Mouse (Mus musculus) CH12.LX (cell line): ENCODE data around the gene Rhox2g. TPM values are rescaled to one million over a fixed set of nuclear protein-coding genes. Genes with fewer than 3 reads are reported as not detected.
"Not testable (repeated sequence)": the region's sequence is repeated elsewhere in the genome, so short reads cannot be mapped to it uniquely, and the experiment has no call there.

Experiments used
- DNase-seq: peaks from one replicate; pipeline ENCODE4 v3.0.0-alpha.2; 2013; ENCODE audit errors: extremely low read depth
- H3K27ac ChIP-seq: 2 replicates; pipeline ENCODE4 v1.5.1; 2012; ENCODE audit warnings: low read depth, mild to moderate bottlenecking, control low read depth, moderate library complexity; ENCODE audit not compliant: insufficient read depth
- H3K27me3 ChIP-seq: replicated peaks from 2 replicates; pipeline ENCODE3; 2012; ENCODE audit warnings: inconsistent platforms
- H3K36me3 ChIP-seq, 2 experiments: replicated peaks in 1 of 2; 2 replicates each; pipeline versions ENCODE3 to v1.6.1; 2012; ENCODE audit warnings: inconsistent platforms in 1 of 2, low read length in 1 of 2, mild to moderate bottlenecking in 1 of 2, mixed read lengths in 1 of 2, moderate library complexity in 1 of 2; ENCODE audit not compliant: control insufficient read depth in 1 of 2, insufficient read depth in 1 of 2
- H3K4me1 ChIP-seq, 2 experiments: 2 replicates each; pipeline ENCODE4 v1.6.1; 2012; ENCODE audit warnings: inconsistent platforms in 1 of 2, moderate library complexity in 1 of 2; ENCODE audit not compliant: insufficient read depth in 2 of 2, control insufficient read depth in 1 of 2
- H3K4me2 ChIP-seq: 2 replicates; pipeline ENCODE4 v1.6.1; 2012; ENCODE audit warnings: low read depth, mild to moderate bottlenecking, control low read depth; ENCODE audit not compliant: poor library complexity, insufficient read depth, severe bottlenecking
- H3K4me3 ChIP-seq, 3 experiments: fragments of 150-350 bp in 1 of 3; sonication (generic) in 1 of 3; replicated peaks in 1 of 3; 2 replicates each; pipeline versions ENCODE3 to v1.5.1; 2011 to 2012; ENCODE audit warnings: low read depth in 2 of 3, low read length in 2 of 3, mild to moderate bottlenecking in 2 of 3, moderate library complexity in 2 of 3, control low read depth in 1 of 3, improper control_type of control experiment in 1 of 3, inconsistent platforms in 1 of 3, mixed read lengths in 1 of 3; ENCODE audit not compliant: poor library complexity in 1 of 3
- H3K79me2 ChIP-seq: replicated peaks from 2 replicates; pipeline ENCODE4 v1.6.1; 2012; ENCODE audit warnings: mild to moderate bottlenecking, moderate library complexity; ENCODE audit not compliant: control insufficient read depth, poor library complexity, insufficient read depth, severe bottlenecking; ENCODE audit errors: extremely low read depth
- H3K9ac ChIP-seq: 2 replicates; pipeline ENCODE4 v1.6.1; 2012; ENCODE audit warnings: low read depth, mild to moderate bottlenecking, control low read depth, moderate library complexity; ENCODE audit not compliant: insufficient read depth
- H3K9me3 ChIP-seq: replicated peaks from 2 replicates; pipeline ENCODE3; 2012; ENCODE audit warnings: low read length, inconsistent platforms, mixed read lengths
- dilution Hi-C: fragments of 300-500 bp; cut with MboI; formaldehyde crosslinking; loops from 2 replicates; pipeline ENCODE4 v1.14.3; 2020; ENCODE audit warnings: low sequenced_read_pairs; ENCODE audit not compliant: extremely low pct_unique_long_range_greater_than_20kb, extremely low pct_ligation_motif_present
- in situ Hi-C: fragments of 300-500 bp; cut with MboI; formaldehyde crosslinking; loops from 3 replicates; pipeline ENCODE4 v1.14.3; 2019; ENCODE audit warnings: low sequenced_read_pairs, low pct_ligation_motif_present, low pct_unique_long_range_greater_than_20kb, mixed read lengths
- polyA plus RNA-seq: library from polyadenylated mRNA; unstranded; fragments of >175 nt; gene quantifications from 2 replicates; pipeline ENCODE4 v1.2.1, GENCODE M21; 2012; ENCODE audit warnings: low read depth; ENCODE audit not compliant: insufficient read length
- total RNA-seq, 2 experiments: library from RNA; depleted of rRNA; stranded (reverse); fragments of 300-350 nt in 1 of 2; fragments of >200 nt in 1 of 2; gene quantifications; 2 replicates each; pipeline ENCODE4 v1.2.3; 2012 to 2014

The Rhox2g gene
- total and polyA plus RNA-seq, 3 experiments: 0.84 TPM; not detected in 2

DNA sequence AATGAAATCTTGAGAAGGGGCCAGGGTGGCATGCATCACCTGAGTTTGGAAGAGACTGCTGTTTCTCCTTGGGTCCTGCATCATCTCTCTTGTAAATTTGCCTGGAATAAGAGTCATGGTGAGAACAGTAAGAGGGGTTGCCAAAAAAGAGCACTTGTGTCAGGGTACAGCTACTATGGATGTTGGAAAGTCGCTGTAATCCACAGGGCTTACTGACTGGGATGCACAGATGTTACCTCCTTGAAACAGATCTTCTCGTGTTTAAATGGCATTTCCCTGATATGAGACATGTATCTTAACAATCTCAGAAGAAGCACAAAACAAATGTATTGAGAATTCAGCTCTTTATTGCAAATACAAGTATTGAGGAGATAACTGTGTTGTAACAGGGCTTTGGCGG lies 25.4 kb upstream of the Rhox2g start, which contains the start of gene Rhox3h:
Rhox3h (minus strand) TSS at position 101 of the 400 bp plus-strand sequence.
- dilution Hi-C loops, in situ Hi-C loops, H3K79me2 ChIP-seq, H3K27ac ChIP-seq, DNase-seq, H3K9me3 ChIP-seq, H3K9ac ChIP-seq, H3K4me3 ChIP-seq, H3K4me1 ChIP-seq, H3K36me3 ChIP-seq, H3K4me2 ChIP-seq, H3K27me3 ChIP-seq: not testable (repeated sequence)

DNA sequence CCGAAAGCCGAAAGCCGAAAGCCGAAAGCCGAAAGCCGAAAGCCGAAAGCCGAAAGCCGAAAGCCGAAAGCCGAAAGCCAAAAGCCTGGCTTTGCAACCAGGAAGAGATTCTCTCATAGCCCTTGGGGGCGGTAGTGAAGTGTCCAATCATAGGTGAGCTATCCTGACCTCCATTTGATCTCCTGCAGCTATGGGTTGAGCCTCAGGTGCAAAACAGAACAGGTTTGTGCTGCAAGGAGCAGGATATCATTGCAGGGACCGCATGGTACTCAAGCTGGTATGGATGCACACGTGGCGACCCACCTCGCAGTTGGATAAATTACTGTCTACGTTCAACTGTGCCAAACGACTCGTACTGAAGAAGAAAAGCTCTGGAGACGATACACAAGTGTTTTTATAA lies 8.0 kb upstream of the Rhox2g start, which contains the start of gene Rhox4g:
Rhox4g (minus strand) TSS at position 101 of the 400 bp plus-strand sequence.
- in situ Hi-C loops, H3K9me3 ChIP-seq, H3K9ac ChIP-seq, H3K27ac ChIP-seq, H3K79me2 ChIP-seq, H3K4me3 ChIP-seq, dilution Hi-C loops, H3K4me2 ChIP-seq, H3K36me3 ChIP-seq, H3K27me3 ChIP-seq, H3K4me1 ChIP-seq, DNase-seq: not testable (repeated sequence)

DNA sequence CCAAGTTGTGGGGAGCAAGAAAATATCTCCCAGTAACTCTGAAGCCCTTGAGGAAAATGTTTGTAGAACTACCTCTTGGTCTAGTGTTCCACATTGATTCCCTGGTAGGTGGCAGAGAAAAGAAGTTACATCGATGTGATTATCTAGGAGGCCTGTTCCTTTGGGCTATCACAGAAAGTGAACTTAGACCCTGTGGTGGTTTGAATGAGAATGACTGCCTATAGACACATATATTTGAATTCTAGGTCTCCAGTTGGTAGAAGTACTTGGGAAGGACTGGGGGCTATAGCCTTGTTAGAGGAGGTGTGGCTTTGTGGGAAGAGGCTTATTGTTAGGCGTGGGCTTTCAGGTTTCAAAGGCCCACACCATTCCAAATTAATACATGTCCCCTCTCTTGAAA lies 14.8 kb downstream of the Rhox2g start, which contains the start of gene Rhox3g:
Rhox3g (minus strand) TSS at position 101 of the 400 bp plus-strand sequence.
- H3K79me2 ChIP-seq, H3K9ac ChIP-seq, H3K27ac ChIP-seq, DNase-seq, dilution Hi-C loops, H3K4me2 ChIP-seq, in situ Hi-C loops, H3K36me3 ChIP-seq, H3K4me3 ChIP-seq, H3K9me3 ChIP-seq, H3K27me3 ChIP-seq, H3K4me1 ChIP-seq: not testable (repeated sequence)

DNA sequence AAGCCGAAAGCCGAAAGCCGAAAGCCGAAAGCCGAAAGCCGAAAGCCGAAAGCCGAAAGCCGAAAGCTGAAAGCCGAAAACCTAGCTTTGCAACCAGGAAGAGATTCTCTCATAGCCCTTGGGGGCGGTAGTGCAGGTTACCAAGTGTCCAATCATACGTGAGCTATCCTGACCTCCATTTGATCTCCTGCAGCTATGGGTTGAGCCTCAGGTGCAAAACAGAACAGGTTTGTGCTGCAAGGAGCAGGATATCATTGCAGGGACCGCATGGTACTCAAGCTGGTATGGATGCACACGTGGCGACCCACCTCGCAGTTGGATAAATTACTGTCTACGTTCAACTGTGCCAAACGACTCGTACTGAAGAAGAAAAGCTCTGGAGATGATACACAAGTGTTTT lies 35.7 kb downstream of the Rhox2g start, which contains the start of gene Rhox4f:
Rhox4f (minus strand) TSS at position 101 of the 400 bp plus-strand sequence.
- in situ Hi-C loops, H3K79me2 ChIP-seq, H3K27me3 ChIP-seq, H3K9ac ChIP-seq, H3K36me3 ChIP-seq, DNase-seq, H3K4me3 ChIP-seq, H3K4me2 ChIP-seq, H3K9me3 ChIP-seq, H3K27ac ChIP-seq, H3K4me1 ChIP-seq, dilution Hi-C loops: not testable (repeated sequence)

Other genes with a start within 250 kb of the Rhox2g start
Only the 20 nearest of the 21 such genes appear.
- not detected in 2 replicates for gene Rhox2b, start 231.4 kb downstream of the Rhox2g start, total RNA-seq (2012; rRNA removed)
- gene Rhox2b, start 231.4 kb downstream of the Rhox2g start, total RNA-seq (2014; rRNA removed): 0.34 TPM in 1 of 2 replicates, not detected in the other
- gene Rhox2b, start 231.4 kb downstream of the Rhox2g start, polyA plus RNA-seq: 0.35 TPM in 1 of 2 replicates, not detected in the other
- 1.6 and 3.9 TPM in 2 replicates for gene Rhox4b, start 211.0 kb downstream of the Rhox2g start, total RNA-seq (2012; rRNA removed)
- not detected in 2 replicates for gene Rhox4b, start 211.0 kb downstream of the Rhox2g start, total RNA-seq (2014; rRNA removed)
- 0.51 and 0.56 TPM in 2 replicates for gene Rhox4b, start 211.0 kb downstream of the Rhox2g start, polyA plus RNA-seq
- gene Rhox2c, start 189.8 kb downstream of the Rhox2g start, total RNA-seq (2012; rRNA removed): not detected in 2 replicates
- gene Rhox2c, start 189.8 kb downstream of the Rhox2g start, total RNA-seq (2014; rRNA removed): not detected in 2 replicates
- not detected in 2 replicates for gene Rhox2c, start 189.8 kb downstream of the Rhox2g start, polyA plus RNA-seq
- gene Rhox3c, start 184.9 kb downstream of the Rhox2g start, total RNA-seq (2012; rRNA removed): not detected in 2 replicates
- not detected in 2 replicates for gene Rhox3c, start 184.9 kb downstream of the Rhox2g start, total RNA-seq (2014; rRNA removed)
- gene Rhox3c, start 184.9 kb downstream of the Rhox2g start, polyA plus RNA-seq: not detected in 2 replicates
- not detected in 2 replicates for gene Rhox4c, start 163.1 kb downstream of the Rhox2g start, total RNA-seq (2012; rRNA removed)
- gene Rhox4c, start 163.1 kb downstream of the Rhox2g start, total RNA-seq (2014; rRNA removed): not detected in 2 replicates
- gene Rhox4c, start 163.1 kb downstream of the Rhox2g start, polyA plus RNA-seq: not detected in 2 replicates
- gene Rhox2d, start 150.0 kb downstream of the Rhox2g start, total RNA-seq (2012; rRNA removed): not detected in 2 replicates
- gene Rhox2d, start 150.0 kb downstream of the Rhox2g start, total RNA-seq (2014; rRNA removed): not detected in 2 replicates
- not detected in 2 replicates for gene Rhox2d, start 150.0 kb downstream of the Rhox2g start, polyA plus RNA-seq
- gene Rhox4d, start 129.1 kb downstream of the Rhox2g start, total RNA-seq (2012; rRNA removed): not detected in 2 replicates
- not detected in 2 replicates for gene Rhox4d, start 129.1 kb downstream of the Rhox2g start, total RNA-seq (2014; rRNA removed)
- 0.33 TPM in 1 of 2 replicates, not detected in the other for gene Rhox4d, start 129.1 kb downstream of the Rhox2g start, polyA plus RNA-seq
- gene Rhox2e, start 113.0 kb downstream of the Rhox2g start, total RNA-seq (2012; rRNA removed): not detected in 2 replicates
- gene Rhox2e, start 113.0 kb downstream of the Rhox2g start, total RNA-seq (2014; rRNA removed): not detected in 2 replicates
- not detected in 2 replicates for gene Rhox2e, start 113.0 kb downstream of the Rhox2g start, polyA plus RNA-seq
- not detected in 2 replicates for gene Rhox3e, start 101.5 kb downstream of the Rhox2g start, total RNA-seq (2012; rRNA removed)
- gene Rhox3e, start 101.5 kb downstream of the Rhox2g start, total RNA-seq (2014; rRNA removed): not detected in 2 replicates
- gene Rhox3e, start 101.5 kb downstream of the Rhox2g start, polyA plus RNA-seq: not detected in 2 replicates
- gene Rhox4e, start 86.1 kb downstream of the Rhox2g start, total RNA-seq (2012; rRNA removed): not detected in 2 replicates
- not detected in 2 replicates for gene Rhox4e, start 86.1 kb downstream of the Rhox2g start, total RNA-seq (2014; rRNA removed)
- gene Rhox4e, start 86.1 kb downstream of the Rhox2g start, polyA plus RNA-seq: not detected in 2 replicates
- gene Rhox2f, start 72.1 kb downstream of the Rhox2g start, total RNA-seq (2012; rRNA removed): not detected in 2 replicates
- gene Rhox2f, start 72.1 kb downstream of the Rhox2g start, total RNA-seq (2014; rRNA removed): not detected in 2 replicates
- not detected in 2 replicates for gene Rhox2f, start 72.1 kb downstream of the Rhox2g start, polyA plus RNA-seq
- gene Rhox3f, start 62.5 kb downstream of the Rhox2g start, total RNA-seq (2012; rRNA removed): not detected in 2 replicates
- not detected in 2 replicates for gene Rhox3f, start 62.5 kb downstream of the Rhox2g start, total RNA-seq (2014; rRNA removed)
- gene Rhox3f, start 62.5 kb downstream of the Rhox2g start, polyA plus RNA-seq: not detected in 2 replicates
- gene Rhox4f, start 35.8 kb downstream of the Rhox2g start, total RNA-seq (2012; rRNA removed): not detected in 2 replicates
- gene Rhox4f, start 35.8 kb downstream of the Rhox2g start, total RNA-seq (2014; rRNA removed): not detected in 2 replicates
- not detected in 2 replicates for gene Rhox4f, start 35.8 kb downstream of the Rhox2g start, polyA plus RNA-seq
- gene Rhox3g, start 14.9 kb downstream of the Rhox2g start, total RNA-seq (2012; rRNA removed): not detected in 2 replicates
- gene Rhox3g, start 14.9 kb downstream of the Rhox2g start, total RNA-seq (2014; rRNA removed): not detected in 2 replicates
- not detected in 2 replicates for gene Rhox3g, start 14.9 kb downstream of the Rhox2g start, polyA plus RNA-seq
- gene Rhox4g, start 7.9 kb upstream of the Rhox2g start, total RNA-seq (2012; rRNA removed): 0.13 TPM in 1 of 2 replicates, not detected in the other
- not detected in 2 replicates for gene Rhox4g, start 7.9 kb upstream of the Rhox2g start, total RNA-seq (2014; rRNA removed)
- not detected in 2 replicates for gene Rhox4g, start 7.9 kb upstream of the Rhox2g start, polyA plus RNA-seq
- not detected in 2 replicates for gene Rhox3h, start 25.3 kb upstream of the Rhox2g start, total RNA-seq (2012; rRNA removed)
- not detected in 2 replicates for gene Rhox3h, start 25.3 kb upstream of the Rhox2g start, total RNA-seq (2014; rRNA removed)
- not detected in 2 replicates for gene Rhox3h, start 25.3 kb upstream of the Rhox2g start, polyA plus RNA-seq
- gene Rhox2h, start 29.8 kb upstream of the Rhox2g start, total RNA-seq (2012; rRNA removed): 1.4 and 2.1 TPM in 2 replicates
- gene Rhox2h, start 29.8 kb upstream of the Rhox2g start, total RNA-seq (2014; rRNA removed): 0.90 and 0.95 TPM in 2 replicates
- gene Rhox2h, start 29.8 kb upstream of the Rhox2g start, polyA plus RNA-seq: 0.87 and 1.5 TPM in 2 replicates
- 771 and 814 TPM in 2 replicates for gene Rhox5, start 161.4 kb upstream of the Rhox2g start, total RNA-seq (2012; rRNA removed)
- gene Rhox5, start 161.4 kb upstream of the Rhox2g start, total RNA-seq (2014; rRNA removed): 67.3 and 73.6 TPM in 2 replicates
- gene Rhox5, start 161.4 kb upstream of the Rhox2g start, polyA plus RNA-seq: 164 and 235 TPM in 2 replicates
- gene Rhox6, start 183.4 kb upstream of the Rhox2g start, total RNA-seq (2012; rRNA removed): not detected in 2 replicates
- not detected in 2 replicates for gene Rhox6, start 183.4 kb upstream of the Rhox2g start, total RNA-seq (2014; rRNA removed)
- not detected in 2 replicates for gene Rhox6, start 183.4 kb upstream of the Rhox2g start, polyA plus RNA-seq
- not detected in 2 replicates for gene Rhox7a, start 188.2 kb upstream of the Rhox2g start, total RNA-seq (2012; rRNA removed)
- not detected in 2 replicates for gene Rhox7a, start 188.2 kb upstream of the Rhox2g start, total RNA-seq (2014; rRNA removed)
- not detected in 2 replicates for gene Rhox7a, start 188.2 kb upstream of the Rhox2g start, polyA plus RNA-seq